Mouse (Mus musculus) ES-Bruce4 (cell line): ENCODE data around the gene Pxdn.

Experiments
- CTCF ChIP-seq: IDR thresholded peaks from one replicate; pipeline ENCODE4 v1.8.1; 2011; ENCODE audit warnings: low read depth, low read length
- EP300 ChIP-seq: IDR thresholded peaks from 2 replicates; pipeline ENCODE4 v1.6.1; 2011; ENCODE audit warnings: low read depth, low read length; ENCODE audit not compliant: insufficient read depth
- POLR2A ChIP-seq: IDR thresholded peaks from one replicate; pipeline ENCODE4 v1.8.1; 2011; ENCODE audit warnings: low read length; ENCODE audit not compliant: insufficient read depth

DNA sequence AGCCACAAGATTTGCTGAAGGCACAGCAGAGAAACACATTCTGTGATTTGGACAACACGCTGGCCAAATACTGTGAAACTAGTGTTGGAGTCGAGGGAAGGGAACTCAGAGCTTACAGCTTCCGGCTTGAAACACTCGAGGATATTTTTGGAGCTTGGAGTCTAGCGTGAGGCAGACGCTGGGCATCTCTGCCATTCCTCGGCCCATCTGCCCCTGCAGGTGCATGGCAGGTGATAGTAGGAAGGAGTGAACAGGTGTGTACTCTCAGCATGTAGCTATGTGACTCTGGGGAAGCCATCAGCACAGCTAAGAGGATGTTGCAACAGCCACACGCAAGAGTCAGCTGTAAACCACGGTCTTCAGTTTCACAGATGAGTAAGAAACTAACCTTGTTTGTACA lies 112.4 kb downstream of the Pxdn start:
- TF ChIP-seq CTCF (no peak), POLR2A (no peak), EP300 (no peak)
